Mouse (Mus musculus) heart, embryonic 10.5 days (tissue): ENCODE data around the gene Adgrl2. TPM values are rescaled to one million over a fixed set of nuclear protein-coding genes. Genes with fewer than 3 reads are reported as not detected.

Source experiments
- DNase-seq: peaks from one replicate; pipeline ENCODE4 v3.0.0-alpha.2; 2017; ENCODE audit warnings: low spot score
- H3K27ac ChIP-seq: fragments of 300-500 bp; sonication (generic); 2 replicates; pipeline ENCODE4 v1.5.1; 2016; ENCODE audit warnings: mild to moderate bottlenecking
- H3K27me3 ChIP-seq: fragments of 300-500 bp; sonication (generic); 2 replicates; pipeline ENCODE4 v1.6.1; 2016; ENCODE audit warnings: mild to moderate bottlenecking; ENCODE audit not compliant: poor library complexity, insufficient read depth, severe bottlenecking
- H3K36me3 ChIP-seq: fragments of 300-500 bp; sonication (generic); 2 replicates; pipeline ENCODE4 v1.6.1; 2016; ENCODE audit warnings: mild to moderate bottlenecking, moderate library complexity
- H3K4me1 ChIP-seq: fragments of 300-500 bp; sonication (generic); 2 replicates; pipeline ENCODE4 v1.6.1; 2016; ENCODE audit warnings: mild to moderate bottlenecking
- H3K4me3 ChIP-seq: fragments of 300-500 bp; sonication (generic); 2 replicates; pipeline ENCODE4 v1.5.1; 2016; ENCODE audit warnings: mild to moderate bottlenecking, moderate library complexity
- H3K9me3 ChIP-seq: fragments of 300-500 bp; sonication (generic); 2 replicates; pipeline ENCODE4 v1.6.1; 2016; ENCODE audit warnings: mild to moderate bottlenecking, moderate library complexity
- WGBS: fragments of 180-500 bp; shearing (Covaris S2); methylation state at CpG from one replicate; pipeline ENCODE4 v1.1.7; 2016; 5-methylcytosine and 5-hydroxymethylcytosine counted together
- polyA plus RNA-seq: library from polyadenylated mRNA; unstranded; fragments of >200 nt; fragmentation: Nextera tagmentation; extraction: Ambion mirVana; gene quantifications from 2 replicates; pipeline ENCODE4 v1.2.1, GENCODE M21; 2016

Adgrl2 gene
- polyA plus RNA-seq, 1 experiment from 2014 or later = 45.0 TPM

- Histone ChIP-seq H3K36me3 (0 out of 2 replicates have a peak, but pooled peaks cover 2% of the 10 kb centered on the region), H3K9me3 (no peaks in the 10 kb centered on the region)
- 85% methylated on average over 5 of the region's 5 CpGs for WGBS
Observed at GRCm38 (mm10) chr3:148934279-148934678, 56.1 kb downstream of the Adgrl2 start.

GRCm38 (mm10) chr3:148933160-148933559 lies 57.2 kb downstream of the Adgrl2 start:
- Histone ChIP-seq H3K4me1 (peaks cover 30% of the 10 kb centered on the region), H3K36me3 (0 out of 2 replicates have a peak, but pooled peaks cover 2% of the 10 kb centered on the region), H3K27me3 (no peaks in the 10 kb centered on the region), H3K4me3 (no peak overlapping the region), H3K9me3 (no peaks in the 10 kb centered on the region), H3K27ac (no peak overlapping the region)
- 86% methylated on average over 6 of the region's 6 CpGs for WGBS
- DNase-seq = no peak

More at GRCm38 (mm10) chr3:148934279-148934678, 56.1 kb downstream of the Adgrl2 start:
- DNase-seq = no peak
- no peak overlapping the region for H3K27ac ChIP-seq
- H3K4me3 ChIP-seq = no peak overlapping the region
- peaks cover 30% of the 10 kb centered on the region for H3K4me1 ChIP-seq
- H3K27me3 ChIP-seq = no peaks in the 10 kb centered on the region

DNA sequence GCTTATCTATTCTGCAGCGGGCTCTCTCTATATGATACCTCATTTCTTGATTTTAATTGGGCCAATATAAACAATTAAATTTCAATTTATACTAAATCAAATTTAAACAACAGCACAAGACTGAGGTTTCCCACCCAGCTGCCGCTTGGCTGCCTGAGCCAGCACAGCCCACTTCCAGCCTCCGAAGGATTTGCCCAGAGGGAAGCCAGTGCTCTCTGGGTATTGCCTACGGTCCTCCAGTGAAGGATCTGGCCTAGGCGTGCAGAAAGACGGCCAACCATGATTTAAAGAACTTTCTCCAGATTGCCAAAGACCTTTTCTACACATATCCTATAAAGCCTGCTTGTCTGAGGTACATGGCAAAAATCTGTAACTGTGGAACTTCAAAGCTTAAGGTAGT lies 59.4 kb downstream of the Adgrl2 start:
- H3K36me3 ChIP-seq = 0 out of 2 replicates have a peak, but pooled peaks cover 2% of the 10 kb centered on the region
- no peak overlapping the region for H3K27ac ChIP-seq
- no peaks in the 10 kb centered on the region for H3K9me3 ChIP-seq
- DNase-seq = no peak
- no peaks in the 10 kb centered on the region for H3K27me3 ChIP-seq
- H3K4me3 ChIP-seq = no peak overlapping the region
- 90% methylated on average over 6 of the region's 6 CpGs for WGBS
- peaks cover 37% of the 10 kb centered on the region for H3K4me1 ChIP-seq

DNA sequence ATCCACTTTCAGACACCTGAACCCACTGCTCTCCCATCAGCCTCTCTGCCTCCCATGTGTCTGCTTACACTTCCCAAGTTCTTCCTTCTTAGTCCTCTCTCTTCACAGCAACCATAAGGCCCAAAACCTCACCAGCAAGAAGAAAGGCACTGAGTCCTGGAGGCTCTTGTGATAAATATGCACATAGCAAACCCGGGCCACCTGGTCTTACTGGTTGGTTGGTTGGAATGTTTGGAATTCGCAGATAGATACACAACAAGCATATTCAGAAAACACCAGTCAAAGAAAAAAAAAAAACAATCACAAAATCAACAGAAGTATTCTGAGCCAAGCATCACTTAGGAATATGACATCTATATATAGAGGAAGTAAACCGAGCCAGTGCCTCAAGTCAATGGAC lies 64.0 kb downstream of the Adgrl2 start:
- 69% methylated on average over 3 of the region's 3 CpGs for WGBS

DNA sequence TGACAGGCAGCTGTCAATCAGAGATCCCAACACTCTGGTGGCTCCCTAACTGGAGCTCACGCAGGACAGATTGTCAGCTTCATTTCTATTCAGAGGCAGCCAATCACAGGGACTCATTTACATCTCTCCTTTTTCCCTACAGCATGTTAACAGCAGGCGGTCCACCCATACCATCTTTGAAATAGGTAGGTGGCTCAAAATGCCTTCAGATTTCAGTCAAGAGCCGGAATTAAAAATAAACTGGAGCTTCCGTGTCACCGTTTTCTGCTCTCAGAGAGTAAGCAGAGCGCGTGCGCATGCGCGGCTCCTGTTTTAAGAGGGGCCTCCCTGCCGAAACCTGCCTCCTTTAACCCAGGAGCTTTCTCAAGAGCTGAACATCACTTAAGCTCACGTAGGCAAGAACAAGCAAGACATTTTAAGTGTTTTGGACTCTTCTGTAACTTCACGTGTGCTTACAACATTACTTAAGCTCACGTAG lies 67.7 kb downstream of the Adgrl2 start:
- no peaks in the 10 kb centered on the region for H3K9me3 ChIP-seq
- H3K4me3 ChIP-seq = peak overlapping the region; percentile 43
- peaks cover 50% of the 10 kb centered on the region for H3K4me1 ChIP-seq
- DNase-seq = no peak
- no peaks in the 10 kb centered on the region; the same call in 1 of the 2 replicates for H3K36me3 ChIP-seq
- 66% methylated on average over 14 of the region's 14 CpGs for WGBS
- H3K27me3 ChIP-seq = no peaks in the 10 kb centered on the region
- peak overlapping the region; percentile 30; the same call in 1 of the 2 replicates for H3K27ac ChIP-seq

More for the DNA sequence above, 64.0 kb downstream of the Adgrl2 start:
- no peak for DNase-seq
- H3K27me3 ChIP-seq = no peaks in the 10 kb centered on the region
- no peaks in the 10 kb centered on the region for H3K9me3 ChIP-seq
- H3K4me3 ChIP-seq = no peak overlapping the region
- peaks cover 29% of the 10 kb centered on the region for H3K4me1 ChIP-seq
- no peak overlapping the region for H3K27ac ChIP-seq
- no peaks in the 10 kb centered on the region; the same call in 1 of the 2 replicates for H3K36me3 ChIP-seq

DNA sequence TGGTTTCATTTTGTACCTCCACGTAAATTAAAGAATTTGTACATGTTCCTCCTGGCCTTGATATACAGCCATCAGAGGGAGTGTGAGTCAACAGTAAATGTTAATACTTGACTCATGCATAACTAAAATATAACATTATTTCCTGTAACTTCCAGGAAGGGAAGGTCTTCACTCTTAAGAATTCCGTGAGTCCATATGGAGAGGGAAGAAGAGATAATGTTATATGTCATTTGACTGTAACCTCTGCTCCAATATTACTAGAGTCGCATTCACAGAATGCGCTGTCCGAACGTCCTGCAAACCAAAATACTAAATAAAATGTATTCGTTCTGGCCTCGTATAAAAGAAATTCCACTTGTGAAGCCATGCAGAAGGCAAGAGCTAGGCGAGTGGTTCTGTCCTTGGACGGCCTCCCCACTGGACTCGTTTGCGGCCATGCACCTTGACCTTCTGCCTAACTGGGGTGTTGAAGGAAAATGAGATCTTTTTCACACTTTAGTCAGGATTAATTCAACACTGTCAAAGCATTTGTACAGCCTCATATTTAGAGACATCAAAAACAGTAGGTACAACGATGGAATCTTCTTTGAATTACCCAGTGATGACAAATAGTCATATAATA lies 68.3 kb downstream of the Adgrl2 start:
- no peaks in the 10 kb centered on the region for H3K9me3 ChIP-seq
- peak overlapping the region; percentile 30; the same call in 1 of the 2 replicates for H3K27ac ChIP-seq
- WGBS = 88% methylated on average over 13 of the region's 13 CpGs
- peaks cover 49% of the 10 kb centered on the region for H3K4me1 ChIP-seq
- no peaks in the 10 kb centered on the region; the same call in 1 of the 2 replicates for H3K36me3 ChIP-seq
- H3K4me3 ChIP-seq = no peak overlapping the region
- no peak for DNase-seq
- H3K27me3 ChIP-seq = no peaks in the 10 kb centered on the region

GRCm38 (mm10) chr3:148920881-148921280 lies 69.5 kb downstream of the Adgrl2 start:
- Histone ChIP-seq H3K27me3 (no peaks in the 10 kb centered on the region), H3K27ac (no peak overlapping the region; the same call in 1 of the 2 replicates), H3K9me3 (no peaks in the 10 kb centered on the region), H3K4me3 (no peak overlapping the region), H3K4me1 (peaks cover 41% of the 10 kb centered on the region), H3K36me3 (no peaks in the 10 kb centered on the region; the same call in 1 of the 2 replicates)
- no peak for DNase-seq
- 63% methylated on average over 6 of the region's 6 CpGs for WGBS

- no peaks in the 10 kb centered on the region for H3K27me3 ChIP-seq
- 0 out of 2 replicates have a peak overlapping the region, but pooled peaks have one; percentile 19 for H3K27ac ChIP-seq
- no peak overlapping the region for H3K4me3 ChIP-seq
- no peak for DNase-seq
- WGBS = 65% methylated on average over 5 of the region's 5 CpGs
- no peaks in the 10 kb centered on the region for H3K9me3 ChIP-seq
- H3K36me3 ChIP-seq = no peaks in the 10 kb centered on the region
- peaks cover 41% of the 10 kb centered on the region for H3K4me1 ChIP-seq
Observed at GRCm38 (mm10) chr3:148918425-148918824, 71.9 kb downstream of the Adgrl2 start.

- WGBS = 82% methylated on average over 7 of the region's 7 CpGs
- Histone ChIP-seq H3K4me1 (peaks cover 36% of the 10 kb centered on the region), H3K27me3 (no peaks in the 10 kb centered on the region), H3K36me3 (no peaks in the 10 kb centered on the region), H3K9me3 (no peaks in the 10 kb centered on the region), H3K27ac (no peak overlapping the region; the same call in 1 of the 2 replicates), H3K4me3 (no peak overlapping the region)
- DNase-seq = no peak
Observed at GRCm38 (mm10) chr3:148917837-148918236, 72.5 kb downstream of the Adgrl2 start.

GRCm38 (mm10) chr3:148916226-148916625 lies 74.1 kb downstream of the Adgrl2 start:
- no peak for DNase-seq
- no peak overlapping the region for H3K4me3 ChIP-seq
- H3K4me1 ChIP-seq = peaks cover 28% of the 10 kb centered on the region
- H3K27ac ChIP-seq = no peak overlapping the region
- H3K9me3 ChIP-seq = no peaks in the 10 kb centered on the region
- no peaks in the 10 kb centered on the region for H3K27me3 ChIP-seq
- no peaks in the 10 kb centered on the region for H3K36me3 ChIP-seq
- 52% methylated on average over 5 of the region's 5 CpGs for WGBS

- no peak overlapping the region for H3K4me3 ChIP-seq
- H3K36me3 ChIP-seq = no peaks in the 10 kb centered on the region
- WGBS = 86% methylated on average over 14 of the region's 14 CpGs
- DNase-seq = no peak
- H3K27me3 ChIP-seq = no peaks in the 10 kb centered on the region
- no peak overlapping the region for H3K27ac ChIP-seq
- no peaks in the 10 kb centered on the region for H3K9me3 ChIP-seq
- H3K4me1 ChIP-seq = peaks cover 12% of the 10 kb centered on the region
Observed at GRCm38 (mm10) chr3:148912944-148913684, 77.2 kb downstream of the Adgrl2 start.

- WGBS = 90% methylated on average over 6 of the region's 6 CpGs
- Histone ChIP-seq H3K27ac (no peak overlapping the region), H3K4me1 (peaks cover 13% of the 10 kb centered on the region), H3K27me3 (no peaks in the 10 kb centered on the region), H3K4me3 (no peak overlapping the region), H3K36me3 (no peaks in the 10 kb centered on the region), H3K9me3 (no peaks in the 10 kb centered on the region)
- DNase-seq = no peak
Observed at GRCm38 (mm10) chr3:148912536-148912935, 77.8 kb downstream of the Adgrl2 start.

DNA sequence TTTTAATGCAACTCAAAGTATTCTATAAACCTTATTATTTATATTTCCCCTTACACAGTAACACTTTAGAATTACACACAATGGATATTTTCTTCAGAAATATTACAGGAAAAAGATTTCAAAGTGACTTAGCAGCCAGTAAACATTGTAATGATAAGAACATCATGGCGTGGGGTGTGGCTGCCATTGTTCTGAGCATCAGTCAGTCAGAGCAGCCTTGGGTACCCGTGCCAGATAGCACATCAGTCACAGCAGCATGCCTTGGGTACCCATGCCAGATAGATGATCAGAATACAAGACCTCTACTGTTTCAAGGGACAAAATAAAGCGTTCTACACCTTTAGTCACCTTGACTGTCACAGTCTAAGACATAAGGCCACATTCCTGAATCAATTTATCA lies 82.5 kb downstream of the Adgrl2 start:
- H3K27me3 ChIP-seq = no peaks in the 10 kb centered on the region
- H3K4me1 ChIP-seq = peaks cover 36% of the 10 kb centered on the region
- H3K9me3 ChIP-seq = no peaks in the 10 kb centered on the region
- no peak for DNase-seq
- no peak overlapping the region for H3K27ac ChIP-seq
- WGBS = 64% methylated on average over 3 of the region's 3 CpGs
- H3K4me3 ChIP-seq = no peak overlapping the region
- no peaks in the 10 kb centered on the region for H3K36me3 ChIP-seq
